Mouse (Mus musculus) forebrain, postnatal 0 days (tissue): ENCODE measurements at regions not wholly inside any gene's neighbourhood (a gene's known extent, or its start where the extent isn't known, plus 50 kb on each side); places are given as distances from the start of the nearest gene placed in this dataset.
A peak's percentile ranks its signal among the peaks of the same experiment; 100 is the strongest.

Source experiments
- ATAC-seq: fragments of 200-750 bp; cut with Nextera tagmentation; 2 replicates; pipeline ENCODE4 v1.8.0; 2017; ENCODE audit warnings: mild to moderate bottlenecking, moderate library complexity
- DNase-seq: peaks from one replicate; pipeline ENCODE4 v3.0.0-alpha.2; 2015
- H3K27ac ChIP-seq: fragments of 300-500 bp; sonication (generic); 2 replicates; pipeline ENCODE4 v1.5.1; 2014; ENCODE audit warnings: low read depth, mild to moderate bottlenecking, antibody characterized with exemption, low read length, moderate library complexity, mixed read lengths
- H3K27me3 ChIP-seq: fragments of 300-500 bp; sonication (generic); 2 replicates; pipeline ENCODE4 v1.6.1; 2014; ENCODE audit warnings: mild to moderate bottlenecking, low read length, mixed read lengths; ENCODE audit not compliant: insufficient read depth
- H3K36me3 ChIP-seq: fragments of 300-500 bp; sonication (generic); 2 replicates; pipeline ENCODE4 v1.6.1; 2014; ENCODE audit warnings: mild to moderate bottlenecking, moderate library complexity; ENCODE audit not compliant: insufficient read depth
- H3K4me1 ChIP-seq: fragments of 300-500 bp; sonication (generic); 2 replicates; pipeline ENCODE4 v1.6.1; 2014; ENCODE audit warnings: antibody characterized with exemption; ENCODE audit not compliant: insufficient read depth
- H3K4me2 ChIP-seq: fragments of 300-500 bp; sonication (generic); 2 replicates; pipeline ENCODE4 v1.6.1; 2014; ENCODE audit warnings: low read depth, mild to moderate bottlenecking, moderate library complexity
- H3K4me3 ChIP-seq: fragments of 300-500 bp; sonication (generic); 2 replicates; pipeline ENCODE4 v1.5.1; 2014; ENCODE audit warnings: low read depth, low read length, mixed read lengths
- H3K9ac ChIP-seq: fragments of 300-500 bp; sonication (generic); 2 replicates; pipeline ENCODE4 v1.6.1; 2014; ENCODE audit warnings: mild to moderate bottlenecking
- H3K9me3 ChIP-seq: fragments of 300-500 bp; sonication (generic); 2 replicates; pipeline ENCODE4 v1.6.1; 2016; ENCODE audit warnings: low read length
- CTCF ChIP-seq: sonication (generic); IDR thresholded peaks from 2 replicates; pipeline ENCODE4 v1.5.1; 2016; ENCODE audit warnings: antibody characterized with exemption, control low read depth, low read depth
- WGBS: fragments of 180-500 bp; shearing (Covaris S2); extraction: QIAGEN DNeasy Blood & Tissue Kit; methylation state at CpG from one replicate; pipeline ENCODE4 v1.1.7; 2014; 5-methylcytosine and 5-hydroxymethylcytosine counted together

- Histone ChIP-seq H3K4me3 (no peak overlapping the region), H3K27me3 (peaks cover 5% of the 10 kb centered on the region), H3K36me3 (no peaks in the 10 kb centered on the region), H3K9ac (no peak overlapping the region), H3K9me3 (no peaks in the 10 kb centered on the region), H3K4me1 (no peaks in the 10 kb centered on the region), H3K4me2 (no peak overlapping the region), H3K27ac (no peak overlapping the region)
- WGBS: 61% methylated on average over 4 of the region's 4 CpGs
- DNase-seq (no peak), ATAC-seq (no peak)
- no peak for TF ChIP-seq CTCF
Observed at GRCm38 (mm10) chr8:126137452-126137851, 142.5 kb downstream of the Kcnk1 start.

DNA sequence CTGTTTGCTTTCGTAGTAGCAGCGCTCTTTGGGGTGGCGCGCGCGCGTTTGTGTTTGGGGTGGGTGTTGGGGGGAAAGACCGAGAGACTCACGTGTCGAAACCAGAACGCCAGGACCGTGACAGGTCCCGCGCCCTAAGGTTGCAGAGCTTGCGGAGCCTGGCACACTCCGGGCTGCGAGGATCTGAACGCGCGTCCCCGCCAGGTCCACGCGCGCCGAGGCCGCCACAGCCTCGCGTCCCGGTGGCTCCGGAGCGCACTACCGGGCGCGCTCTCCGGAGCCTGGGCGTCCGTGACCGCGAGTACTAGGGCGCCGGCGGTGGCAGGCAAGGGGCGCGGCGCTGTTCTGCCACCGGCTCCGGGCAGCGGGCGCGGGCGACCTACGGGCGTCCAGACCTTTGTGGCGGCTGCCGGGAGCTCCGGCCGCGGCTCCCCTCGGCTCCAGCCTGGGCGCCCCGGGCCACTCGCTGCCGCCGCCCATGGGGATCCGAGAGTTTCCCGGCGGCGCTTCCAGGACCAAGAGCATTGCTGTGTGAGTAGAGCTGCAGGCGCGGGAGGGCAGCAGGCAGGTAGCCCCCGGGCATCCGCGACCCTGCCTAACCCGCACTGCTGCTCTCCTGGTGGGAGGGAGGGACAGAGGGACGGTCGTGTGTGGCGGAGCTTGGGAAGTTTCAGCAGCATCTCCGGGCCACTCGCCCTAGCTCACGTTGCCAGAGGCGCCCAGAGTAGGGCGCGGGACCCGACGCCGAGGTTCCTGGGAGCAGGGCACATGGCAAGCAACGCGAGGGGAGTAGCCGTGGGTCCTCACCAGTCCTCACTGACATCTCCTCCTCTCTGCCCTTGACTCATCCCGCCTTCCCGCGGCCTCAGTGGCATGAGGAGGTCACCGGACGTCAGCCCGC lies 143.9 kb downstream of the Kcnk1 start:
- ATAC-seq (peak; percentile 75), DNase-seq (peak; percentile 48)
- Histone ChIP-seq H3K4me2 (peak overlapping the region; percentile 74), H3K9me3 (no peaks in the 10 kb centered on the region), H3K9ac (peak overlapping the region; percentile 45), H3K36me3 (no peaks in the 10 kb centered on the region), H3K27me3 (peaks cover 5% of the 10 kb centered on the region), H3K4me1 (no peaks in the 10 kb centered on the region), H3K27ac (0 out of 2 replicates have a peak overlapping the region, but pooled peaks have one; percentile 1), H3K4me3 (peak overlapping the region; percentile 47)
- 3% methylated on average over 92 of the region's 95 CpGs for WGBS
- TF ChIP-seq CTCF: no peak

DNA sequence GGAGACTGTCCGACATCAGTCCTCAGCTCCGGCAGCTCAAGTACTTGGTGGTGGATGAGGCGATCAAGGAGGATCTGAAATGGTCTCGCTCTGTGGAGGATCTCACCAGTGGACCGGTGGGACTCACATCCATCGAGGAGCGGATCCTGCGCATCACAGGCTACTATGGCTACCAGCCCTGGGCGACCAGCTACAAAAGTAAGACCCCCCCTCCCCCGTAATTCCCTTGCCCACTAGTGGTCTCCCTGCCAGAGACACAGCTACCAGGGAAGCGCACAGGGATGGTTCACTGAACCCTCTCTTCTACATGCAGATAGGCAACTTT lies 144.5 kb downstream of the Kcnk1 start:
- 0 out of 2 replicates have a peak, but pooled peaks have one; percentile 5 for ATAC-seq
- H3K9ac ChIP-seq: peak overlapping the region; percentile 45
- H3K9me3 ChIP-seq: no peaks in the 10 kb centered on the region
- no peak for DNase-seq
- H3K27ac ChIP-seq: no peak overlapping the region
- H3K4me3 ChIP-seq: peak overlapping the region; percentile 47
- H3K36me3 ChIP-seq: no peaks in the 10 kb centered on the region
- H3K27me3 ChIP-seq: peaks cover 5% of the 10 kb centered on the region
- 20% methylated on average over 11 of the region's 11 CpGs for WGBS
- TF ChIP-seq CTCF: no peak
- peak overlapping the region; percentile 74 for H3K4me2 ChIP-seq
- no peaks in the 10 kb centered on the region for H3K4me1 ChIP-seq

GRCm38 (mm10) chr8:126140998-126141397 lies 146.0 kb downstream of the Kcnk1 start:
- no peak for ATAC-seq
- H3K27ac ChIP-seq: no peak overlapping the region
- TF ChIP-seq CTCF: no peak
- no peak for DNase-seq
- no peak overlapping the region for H3K4me3 ChIP-seq
- 61% methylated on average over 6 of the region's 6 CpGs for WGBS
- H3K9me3 ChIP-seq: no peaks in the 10 kb centered on the region
- H3K27me3 ChIP-seq: peaks cover 5% of the 10 kb centered on the region
- H3K4me1 ChIP-seq: no peaks in the 10 kb centered on the region
- H3K36me3 ChIP-seq: no peaks in the 10 kb centered on the region
- H3K4me2 ChIP-seq: peak overlapping the region; percentile 74
- 0 out of 2 replicates have a peak overlapping the region, but pooled peaks have one; percentile 0 for H3K9ac ChIP-seq

- ATAC-seq: no peak
- 86% methylated on average over 4 of the region's 4 CpGs for WGBS
- H3K4me3 ChIP-seq: no peak overlapping the region
Observed at GRCm38 (mm10) chr8:126151527-126151926, 146.8 kb upstream of the Slc35f3 start.

DNA sequence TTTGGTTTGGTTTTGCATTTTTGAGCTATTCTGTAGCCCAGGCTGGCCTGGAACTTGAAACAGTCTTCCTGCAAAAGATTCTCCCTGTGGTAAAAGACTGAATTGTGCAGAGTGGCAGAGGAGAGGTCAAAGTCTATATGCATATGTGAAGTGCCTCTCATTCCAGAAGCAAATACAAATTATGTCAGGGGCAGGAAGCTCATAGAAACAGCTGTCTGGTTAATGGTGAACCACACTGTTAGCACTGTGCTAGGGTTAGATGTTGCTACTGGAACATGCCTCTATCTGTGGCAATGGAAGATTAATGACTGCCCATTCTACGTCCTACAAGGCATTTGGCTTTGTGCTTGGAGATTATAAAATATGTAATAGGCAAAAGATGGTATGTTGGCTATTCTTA lies 144.4 kb upstream of the Slc35f3 start:
- 63% methylated on average over 1 of the region's 1 CpGs for WGBS
- DNase-seq (no peak), ATAC-seq (no peak)
- Histone ChIP-seq H3K36me3 (no peaks in the 10 kb centered on the region), H3K27ac (no peak overlapping the region), H3K27me3 (no peaks in the 10 kb centered on the region), H3K4me2 (no peak overlapping the region), H3K4me3 (no peak overlapping the region), H3K4me1 (no peaks in the 10 kb centered on the region), H3K9ac (no peak overlapping the region), H3K9me3 (no peaks in the 10 kb centered on the region)
- no peak for TF ChIP-seq CTCF

More at GRCm38 (mm10) chr8:126151527-126151926, 146.8 kb upstream of the Slc35f3 start:
- H3K27me3 ChIP-seq: no peaks in the 10 kb centered on the region
- no peak for DNase-seq
- no peak for TF ChIP-seq CTCF
- H3K27ac ChIP-seq: no peak overlapping the region
- H3K4me1 ChIP-seq: no peaks in the 10 kb centered on the region
- H3K36me3 ChIP-seq: no peaks in the 10 kb centered on the region
- H3K4me2 ChIP-seq: no peak overlapping the region
- H3K9me3 ChIP-seq: no peaks in the 10 kb centered on the region
- no peak overlapping the region for H3K9ac ChIP-seq

DNA sequence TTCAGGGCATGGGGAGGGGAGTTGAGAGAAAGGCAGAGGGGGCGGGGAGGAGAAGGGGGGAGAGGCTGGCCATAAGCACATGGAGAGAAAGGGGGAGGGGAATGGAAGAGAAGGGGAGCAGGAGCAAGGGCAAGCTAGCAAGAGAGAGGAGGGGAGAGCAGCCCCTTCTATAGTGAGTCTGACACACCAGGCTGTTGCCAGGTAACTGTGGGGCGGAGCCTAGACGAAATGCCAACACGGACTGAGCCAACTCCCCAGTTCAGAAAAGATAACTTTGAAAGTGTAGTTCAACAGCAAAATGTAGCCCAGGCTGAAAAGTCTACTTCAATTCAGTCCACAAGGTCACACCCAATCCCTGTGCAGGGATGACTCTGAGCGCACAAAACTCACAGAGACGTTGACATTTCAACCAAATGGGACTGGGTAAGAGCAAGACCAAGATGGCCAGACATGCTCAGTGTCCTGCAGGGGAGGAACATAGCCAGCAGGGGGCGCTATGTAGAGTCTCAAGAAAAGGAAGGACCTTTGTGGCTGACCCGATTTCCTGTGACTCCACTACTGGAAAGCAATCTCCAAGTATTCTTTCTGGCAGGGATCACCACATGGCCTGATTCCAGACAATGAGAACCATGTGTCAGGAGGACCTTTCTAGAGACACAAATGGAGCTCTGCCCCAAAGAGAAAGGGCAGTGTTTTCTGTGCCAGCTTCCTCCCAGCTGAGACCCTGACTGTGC lies 140.7 kb upstream of the Slc35f3 start:
- DNase-seq (no peak), ATAC-seq (no peak)
- H3K4me1 ChIP-seq: no peaks in the 10 kb centered on the region
- no peak overlapping the region for H3K27ac ChIP-seq
- no peak overlapping the region for H3K9ac ChIP-seq
- peak; percentile 38 for TF ChIP-seq CTCF
- WGBS: 64% methylated on average over 8 of the region's 8 CpGs
- H3K27me3 ChIP-seq: no peaks in the 10 kb centered on the region
- no peak overlapping the region for H3K4me2 ChIP-seq
- H3K4me3 ChIP-seq: no peak overlapping the region
- no peaks in the 10 kb centered on the region for H3K36me3 ChIP-seq
- no peaks in the 10 kb centered on the region for H3K9me3 ChIP-seq
